Mouse (Mus musculus): ENCODE results near the gene Prdm11. TPM values are rescaled to one million over a fixed set of nuclear protein-coding genes. Genes with fewer than 3 reads are reported as not detected.

Gene Prdm11
- total RNA-seq, 2 experiments from 2014 or later = 40.9 to 46.5 TPM

GRCm38 (mm10) chr2:92971069-92971468, 74.9 kb downstream of the Prdm11 start:
- no peak for DNase-seq (ENCODE audit: low spot score in 2 of 2)

GRCm38 (mm10) chr2:92967839-92968166, 78.2 kb downstream of the Prdm11 start:
- DNase-seq (ENCODE audit: low spot score in 2 of 2) = no peak

- no peak for DNase-seq (ENCODE audit: low spot score in 2 of 2)
Observed at GRCm38 (mm10) chr2:92967032-92967838, 78.7 kb downstream of the Prdm11 start.

GRCm38 (mm10) chr2:92966257-92966656, 79.7 kb downstream of the Prdm11 start:
- DNase-seq (ENCODE audit: low spot score in 2 of 2) = no peak

- no peak for DNase-seq (ENCODE audit: low spot score in 2 of 2)
Observed at GRCm38 (mm10) chr2:92964345-92964744, 81.6 kb downstream of the Prdm11 start.

- DNase-seq (ENCODE audit: low spot score in 2 of 2) = no peak
Observed at GRCm38 (mm10) chr2:92958640-92959039, 87.3 kb downstream of the Prdm11 start.

- DNase-seq (ENCODE audit: low spot score in 2 of 2) = no peak
Observed at GRCm38 (mm10) chr2:92956943-92957342, 89.0 kb downstream of the Prdm11 start.

GRCm38 (mm10) chr2:92954404-92955114, 91.4 kb downstream of the Prdm11 start:
- DNase-seq (ENCODE audit: low spot score in 2 of 2) = peak; percentile 73 to 76

- no peak for DNase-seq (ENCODE audit: low spot score in 2 of 2)
Observed at GRCm38 (mm10) chr2:92953450-92953849, 92.5 kb downstream of the Prdm11 start.

GRCm38 (mm10) chr2:92949518-92949917, 96.4 kb downstream of the Prdm11 start:
- no peak for DNase-seq (ENCODE audit: low spot score in 2 of 2)

- no peak for DNase-seq (ENCODE audit: low spot score in 2 of 2)
Observed at GRCm38 (mm10) chr2:92948699-92949300, 97.2 kb downstream of the Prdm11 start.

- no peak for DNase-seq (ENCODE audit: low spot score in 2 of 2)
Observed at GRCm38 (mm10) chr2:92947981-92948698, 97.8 kb downstream of the Prdm11 start.

- no peak for DNase-seq (ENCODE audit: low spot score in 2 of 2)
Observed at GRCm38 (mm10) chr2:92945824-92946598, 100.0 kb downstream of the Prdm11 start.

GRCm38 (mm10) chr2:92945125-92945746, 100.7 kb downstream of the Prdm11 start:
- no peak for DNase-seq (ENCODE audit: low spot score in 2 of 2)

GRCm38 (mm10) chr2:92944356-92944755, 101.6 kb downstream of the Prdm11 start:
- no peak for DNase-seq (ENCODE audit: low spot score in 2 of 2)

- DNase-seq (ENCODE audit: low spot score in 2 of 2) = peak; percentile 38 to 51
Observed at GRCm38 (mm10) chr2:92943406-92943805, 102.6 kb downstream of the Prdm11 start.

- no peak for DNase-seq (ENCODE audit: low spot score in 2 of 2)
Observed at GRCm38 (mm10) chr2:92941463-92941862, 104.5 kb downstream of the Prdm11 start.

- DNase-seq (ENCODE audit: low spot score in 2 of 2) = no peak
Observed at GRCm38 (mm10) chr2:92940963-92941362, 105.0 kb downstream of the Prdm11 start.

- DNase-seq (ENCODE audit: low spot score in 2 of 2) = no peak
Observed at GRCm38 (mm10) chr2:92938827-92939226, 107.1 kb downstream of the Prdm11 start.

GRCm38 (mm10) chr2:92938063-92938462, 107.9 kb downstream of the Prdm11 start:
- DNase-seq (ENCODE audit: low spot score in 2 of 2) = no peak

All from adrenal gland, adult 18-20 months (tissue).